Mouse (Mus musculus) hematopoietic multipotent progenitor cell, adult 10-12 weeks (in vitro differentiated cells): ENCODE results near the gene Homer1. TPM values are rescaled to one million over a fixed set of nuclear protein-coding genes. Genes with fewer than 3 reads are reported as not detected.

Source experiments
- polyA plus RNA-seq: library from polyadenylated mRNA; stranded (reverse); fragments of >175 nt; gene quantifications from 2 replicates; pipeline ENCODE4 v1.2.3, GENCODE M21; 2012; ENCODE audit warnings: low replicate concordance

Homer1 gene
- polyA plus RNA-seq, result 4.2 and 7.8 TPM in 2 replicates

GRCm38 (mm10) chr13:93299316-93299715, at the start of gene Homer1:
Gene Homer1 (plus strand): TSS chr13:93299635.

Other genes starting within 250 kb of the Homer1 start
- gene Cmya5, start 154.9 kb upstream of the Homer1 start, polyA plus RNA-seq, result 0.07 and 0.09 TPM in 2 replicates
- 25.3 and 26.6 TPM in 2 replicates for gene Tent2, start 107.2 kb upstream of the Homer1 start, polyA plus RNA-seq
- 8.4 and 19.8 TPM in 2 replicates for gene Jmy, start 200.2 kb downstream of the Homer1 start, polyA plus RNA-seq